ENCODE assay signal across 15 mouse cellular contexts in the genomic region with DNA sequence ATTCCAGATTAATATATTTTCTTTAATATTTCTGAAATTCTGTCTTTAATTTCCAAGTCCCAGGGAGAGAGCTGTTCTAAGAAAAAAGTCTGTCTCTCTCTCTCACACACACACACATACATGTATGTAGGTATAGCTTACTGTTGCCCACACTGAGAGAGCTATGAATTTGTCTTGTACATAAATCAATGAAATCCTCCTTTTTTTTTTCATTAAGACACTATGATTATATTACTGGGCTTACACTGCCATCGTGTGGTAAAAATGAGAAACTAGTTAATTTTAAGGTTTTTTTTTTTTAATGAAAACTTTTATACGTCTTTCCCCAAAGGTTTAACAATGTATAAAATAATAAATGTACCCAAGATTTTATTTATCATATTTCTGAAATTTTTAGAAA. TPM values are rescaled to one million over a fixed set of nuclear protein-coding genes. Genes with fewer than 3 reads are reported as not detected.
DNase-seq lines count a peak whose midpoint lies in the region; ATAC-seq and TF ChIP-seq lines count a peak whose summit lies in the region.
"Had no signal": no experiment of that assay in that cellular context is flagged by ENCODE, and none has a peak within 500 bp of the region (broad histone marks: within the 10 kb centered on the region; RNA-seq: fewer than 3 reads in every experiment).

No protein-coding gene starts in this region.

- ATAC-seq in cerebellum, adult (ENCODE audit: insufficient number of reproducible peaks, low FRiP score, low TSS enrichment): no peak
- ATAC-seq: intestine, embryonic 16.5 days had no signal

- TF ChIP-seq CTCF in left cerebral cortex, adult 2 months (IDR thresholded peaks at IDR 0.05): peak; percentile 65

- peak; percentile 22 for DNase-seq in cerebellum, adult 9-10 months
- no peak for DNase-seq in left cerebral cortex, adult 2 months (ENCODE audit: extremely low spot score in 1 of 2, low spot score in 2 of 2)
- DNase-seq in left cerebral cortex, postnatal 4 days: no peak
- peak; percentile 2 for DNase-seq in MEL-GATA-1-ER (ENCODE audit: extremely low read depth, low read depth)
- peak; percentile 55 for DNase-seq in induced T-regulatory cell, adult 2 months (ENCODE audit: low read depth)
- DNase-seq in ovary, adult 18-20 months (ENCODE audit: low spot score): no peak
- DNase-seq in c-Kit-positive CD71-positive TER-119-positive erythroid progenitor cells, embryonic 14.5 days (ENCODE audit: low spot score): no peak
- DNase-seq: adrenal gland, adult 2 months had no signal

- H3K4me3 ChIP-seq in left cerebral cortex, adult 2 months: no peak overlapping the region
- H3K4me3 ChIP-seq: embryonic facial prominence, embryonic 12.5 days; stomach, embryonic 15.5 days had no signal

- H3K27ac ChIP-seq in left cerebral cortex, adult 2 months: no peak overlapping the region
- H3K27ac ChIP-seq: embryonic facial prominence, embryonic 12.5 days; macrophage; stomach, embryonic 15.5 days had no signal

- intact Hi-C loops in left cerebral cortex, adult 2 months (cut with DNase I): loop anchor here (2.0 to 10.0 kb wide), 5 partner anchors 1079 to 1742 kb away; a partner anchor contains a TSS
- intact Hi-C loops in left cerebral cortex, postnatal 4 days (cut with DNase I): loop anchor here (5.0 kb wide), 2 partner anchors 1082 to 1427 kb away; no protein-coding TSS in a partner anchor

RNA-seq across cellular contexts. Expression of a gene that starts 28.4 kb away (rescaled TPM):
- total RNA-seq in left cerebral cortex, adult 2 months (2021): not detected
- total RNA-seq in left cerebral cortex, postnatal 4 days (2021): not detected
- total RNA-seq: adrenal gland, adult 2 months; granulocyte monocyte progenitor cell, adult 5-6 weeks; left cerebral cortex, adult 8-10 months had no signal

Comparison
In these comparisons a context has a peak if more than half of its experiments do, and no peak if none do; other contexts are left out.
1. DNase-seq: peak in cerebellum, adult 9-10 months (single experiment), MEL-GATA-1-ER (single experiment) and induced T-regulatory cell, adult 2 months (single experiment); none in left cerebral cortex, adult 2 months (0 of 2), left cerebral cortex, postnatal 4 days (single experiment), ovary, adult 18-20 months (single experiment) and c-Kit-positive CD71-positive TER-119-positive erythroid progenitor cells, embryonic 14.5 days (single experiment).